Mouse (Mus musculus): ENCODE measurements around the gene Gm8797. TPM values are rescaled to one million over a fixed set of nuclear protein-coding genes. Genes with fewer than 3 reads are reported as not detected.
"Not testable (repeated sequence)": the region's sequence is repeated elsewhere in the genome, so short reads cannot be mapped to it uniquely, and the experiment has no call there.

Gm8797 gene
- 10 to 100 TPM; 14.2 to 17.0 TPM for total RNA-seq (2021)
- long read RNA-seq, experiment 1, transcript Gm8797-201 (1 exons, 490 nt) = major isoform, 5 of 5 reads
- long read RNA-seq, experiment 1, partial matches to known transcripts = 0 of 5 reads
- long read RNA-seq, experiment 1, other reads (novel, unspliced or antisense) = 0 of 5 reads
- long read RNA-seq, experiment 2, partial matches to known transcripts = 0 of 1 reads
- long read RNA-seq, experiment 2, other reads (novel, unspliced or antisense) = 0 of 1 reads

GRCm38 (mm10) chr3:5750506-5750905, at the start of gene Gm8797:
Gene Gm8797, plus strand, starts transcription at chr3:5750806.
- not testable (repeated sequence) for DNase-seq (ENCODE audit: low spot score in 2 of 2)

GRCm38 (mm10) chr3:5714481-5714880, 36.1 kb upstream of the Gm8797 start:
- DNase-seq (ENCODE audit: low spot score in 2 of 2) = no peak

- DNase-seq (ENCODE audit: low spot score in 2 of 2) = no peak
Observed at GRCm38 (mm10) chr3:5732931-5733330, 17.7 kb upstream of the Gm8797 start.

GRCm38 (mm10) chr3:5754763-5755478, 4.3 kb downstream of the Gm8797 start:
- peak in 1 of 2 experiments; percentile 2 for DNase-seq (ENCODE audit: low spot score in 2 of 2)

- no peak for DNase-seq (ENCODE audit: low spot score in 2 of 2)
Observed at GRCm38 (mm10) chr3:5766256-5766655, 15.7 kb downstream of the Gm8797 start.

- no peak for DNase-seq (ENCODE audit: low spot score in 2 of 2)
Observed at GRCm38 (mm10) chr3:5776894-5777293, 26.3 kb downstream of the Gm8797 start.

All from left cerebral cortex, adult 18-20 months (tissue).